Mouse (Mus musculus) B cell, adult 62 days (primary cell): ENCODE results near the gene BC024063. TPM values are rescaled to one million over a fixed set of nuclear protein-coding genes. Genes with fewer than 3 reads are reported as not detected.

Experiments used
- total RNA-seq: library from RNA; stranded (reverse); gene quantifications from 4 replicates; pipeline ENCODE4 v1.2.4, GENCODE M21; 2023

Gene BC024063
- total RNA-seq = 9.9 to 11.0 TPM (median 10.4 TPM) in 4 replicates

DNA sequence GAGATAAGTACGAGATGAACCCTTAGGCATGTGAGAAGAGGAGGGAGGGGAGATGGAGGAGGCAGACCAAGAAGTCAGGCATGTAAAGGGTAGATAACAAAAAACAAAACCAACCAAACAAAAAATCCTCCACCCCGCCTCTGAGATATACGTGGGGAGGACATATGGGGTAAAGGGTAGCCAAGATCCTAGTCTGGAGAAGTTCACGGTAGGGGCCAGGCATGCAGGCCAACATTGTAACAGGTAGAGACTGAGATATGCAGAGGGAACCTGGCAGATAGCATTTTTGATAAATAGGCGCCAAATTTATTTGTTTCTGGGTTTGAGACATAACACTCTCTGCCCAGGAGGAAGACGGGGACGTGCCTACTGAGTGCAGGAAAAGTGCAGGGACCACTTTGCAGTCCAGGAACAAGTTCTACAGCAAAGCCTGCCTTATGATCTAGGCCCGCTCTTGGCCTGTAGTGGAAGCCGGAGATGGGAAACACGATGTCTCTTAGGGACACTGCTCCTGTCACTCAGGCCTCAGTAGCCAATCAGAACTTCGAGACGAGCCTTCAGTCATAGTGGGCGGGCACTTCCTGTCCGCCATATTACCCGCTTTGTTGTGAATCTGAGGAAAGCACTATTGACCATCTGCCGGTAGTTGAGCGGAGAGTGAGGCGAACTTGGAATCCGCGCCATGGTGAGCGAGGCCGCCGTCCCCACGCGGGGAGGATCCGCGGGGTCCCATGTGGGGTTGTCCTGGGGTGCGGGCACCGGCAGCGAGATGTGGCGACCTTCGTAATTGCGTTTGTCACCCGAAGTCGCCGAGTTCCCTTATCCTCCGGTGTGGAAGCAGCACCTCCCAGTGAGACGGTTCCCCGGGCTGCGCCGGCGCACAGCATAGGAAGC, at the start of gene BC024063:
BC024063 (plus strand) TSS at position 626 of the 894 bp plus-strand sequence.

DNA sequence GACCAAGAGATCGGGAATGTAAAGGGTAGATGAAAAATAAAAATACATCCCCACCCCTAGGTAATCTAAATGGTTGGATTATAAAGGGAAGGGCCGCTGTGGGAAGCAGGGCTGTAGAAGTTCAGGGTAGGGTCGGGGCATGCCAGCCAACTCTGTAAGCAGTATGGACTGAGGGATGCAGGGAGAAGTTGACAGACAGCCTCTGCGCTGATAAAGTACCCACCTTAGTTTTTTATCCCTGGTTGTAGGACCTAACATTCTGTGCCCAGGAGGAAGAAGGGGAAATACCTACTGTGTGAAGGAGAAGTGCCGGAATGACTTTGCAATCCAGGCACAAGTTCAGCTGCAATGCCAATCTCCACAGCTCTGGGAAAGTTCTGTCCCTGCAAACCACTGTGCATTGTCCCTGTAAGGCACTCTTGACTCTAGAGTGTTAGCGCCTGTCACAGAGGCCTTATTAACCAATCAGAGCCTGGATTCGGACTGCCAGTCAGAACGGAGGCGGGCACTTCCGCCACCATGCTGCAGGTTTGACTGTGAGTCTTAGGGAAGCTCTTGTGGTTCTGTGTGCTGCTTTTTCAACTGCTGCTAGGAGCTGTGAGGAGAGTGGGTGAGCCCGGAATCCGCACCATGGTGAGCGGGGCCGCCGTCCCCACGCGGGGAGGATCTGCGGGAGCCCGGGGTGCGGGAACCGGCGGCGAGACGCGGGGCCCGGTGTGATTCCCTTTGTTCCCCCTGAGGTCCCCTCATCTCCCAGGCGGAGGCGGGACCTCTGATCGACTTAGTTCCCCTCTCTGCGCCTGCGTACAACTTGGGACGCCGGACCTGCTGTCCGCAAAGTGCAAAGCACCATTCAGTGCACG, 35.3 kb upstream of the BC024063 start, which contains the start of gene Zfp873:
Zfp873 (plus strand) TSS at position 527 of the 863 bp plus-strand sequence.

DNA sequence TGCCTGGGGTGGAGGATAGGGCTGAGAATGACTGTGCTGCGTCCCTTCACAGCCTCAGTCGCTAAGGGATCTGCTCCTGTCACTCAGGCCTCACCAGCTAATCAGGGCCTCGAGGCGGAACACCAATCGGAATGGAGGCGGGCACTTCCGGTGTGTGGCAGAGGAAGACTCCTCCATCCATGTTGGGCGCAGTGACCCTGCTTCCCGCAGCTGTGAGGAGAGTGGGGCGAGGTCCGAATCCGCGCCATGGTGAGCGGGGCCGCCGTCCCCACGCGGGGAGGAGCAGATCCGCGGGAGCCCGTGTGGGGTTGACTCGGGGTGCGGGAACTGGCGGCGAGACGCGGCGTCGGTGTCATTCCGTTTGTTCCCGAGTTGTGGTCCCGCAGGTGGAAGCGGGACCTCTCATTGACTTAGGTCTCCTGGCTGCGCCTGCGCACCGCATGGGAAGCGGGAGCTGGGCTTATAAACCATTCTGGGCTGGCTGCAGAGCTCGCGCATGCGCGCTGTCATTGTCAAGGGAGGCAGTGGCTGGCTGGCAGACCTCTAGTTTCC, 44.8 kb downstream of the BC024063 start, which contains the start of gene AU041133:
AU041133 (plus strand) TSS at position 164 of the 552 bp plus-strand sequence.

Other genes with a start within 250 kb of the BC024063 start
- gene Gm32687, start 219.4 kb upstream of the BC024063 start, total RNA-seq = 0.95 to 5.8 TPM (median 2.9 TPM) in 4 replicates
- gene Zfp781, start 152.9 kb upstream of the BC024063 start, total RNA-seq = 3.1 to 6.0 TPM (median 3.9 TPM) in 4 replicates
- 4.8 to 8.4 TPM (median 7.3 TPM) in 4 replicates for gene Zfp873, start 35.2 kb upstream of the BC024063 start, total RNA-seq
- 7.2 to 8.7 TPM (median 8.2 TPM) in 4 replicates for gene AU041133, start 44.7 kb downstream of the BC024063 start, total RNA-seq
- gene Zfp938, start 157.9 kb downstream of the BC024063 start, total RNA-seq = 3.5 to 5.9 TPM (median 4.5 TPM) in 4 replicates
- gene 4932415D10Rik, start 233.2 kb downstream of the BC024063 start, total RNA-seq = not detected in 4 replicates